Mouse (Mus musculus): Measurements from ENCODE around the gene Nr1i3. TPM values are rescaled to one million over a fixed set of nuclear protein-coding genes. Genes with fewer than 3 reads are reported as not detected.
A peak's percentile ranks its signal among the peaks of the same experiment; 100 is the strongest.

The Nr1i3 gene
- polyA plus RNA-seq, 1 experiment: not detected

GRCm38 (mm10) chr1:171250680-171251593 lies 37.2 kb downstream of the Nr1i3 start, which contains the start of gene Ndufs2:
Gene Ndufs2 (minus strand): TSS chr1:171251388.
- Histone ChIP-seq H3K9me3 (replicated peaks; ENCODE audit: control insufficient read depth, insufficient read depth, low read length, poor library complexity, severe bottlenecking) (no peaks in the 10 kb centered on the region), H3K27ac (ENCODE audit: insufficient read depth, low read length) (peak within 1 kb of the TSS; percentile 4; the same call in 1 of the 2 replicates), H3K4me3 (ENCODE audit: low read depth, low read length) (peak within 1 kb of the TSS; percentile 62), H3K36me3 (ENCODE audit: control insufficient read depth, insufficient read depth, low read length, poor library complexity, severe bottlenecking) (no peaks in the 10 kb centered on the region), H3K27me3 (ENCODE audit: control insufficient read depth, insufficient read depth, low read length, poor library complexity, severe bottlenecking) (no peaks in the 10 kb centered on the region), H3K4me1 (ENCODE audit: control insufficient read depth, insufficient read depth, low read length) (peaks cover 8% of the 10 kb centered on the region), H3K9ac (ENCODE audit: low read depth, poor library complexity, severe bottlenecking) (peak within 1 kb of the TSS; percentile 37)
- TF ChIP-seq POLR2A (IDR thresholded peaks at IDR 0.05; ENCODE audit: insufficient read depth, low read length) (no peak), EP300 (IDR thresholded peaks at IDR 0.05; ENCODE audit: insufficient read depth, low read depth, low read length) (no peak), CTCF (IDR thresholded peaks at IDR 0.05; ENCODE audit: low read depth, low read length) (no peak)

- H3K9ac ChIP-seq (ENCODE audit: low read depth, poor library complexity, severe bottlenecking): peak overlapping the region; percentile 37
- H3K27ac ChIP-seq (ENCODE audit: insufficient read depth, low read length): peak overlapping the region; percentile 4; the same call in 1 of the 2 replicates
- peak overlapping the region; percentile 62 for H3K4me3 ChIP-seq (ENCODE audit: low read depth, low read length)
- no peaks in the 10 kb centered on the region for H3K36me3 ChIP-seq (ENCODE audit: control insufficient read depth, insufficient read depth, low read length, poor library complexity, severe bottlenecking)
- no peak for TF ChIP-seq POLR2A (IDR thresholded peaks at IDR 0.05; ENCODE audit: insufficient read depth, low read length)
- no peak for TF ChIP-seq CTCF (IDR thresholded peaks at IDR 0.05; ENCODE audit: low read depth, low read length)
- TF ChIP-seq EP300 (IDR thresholded peaks at IDR 0.05; ENCODE audit: insufficient read depth, low read depth, low read length): no peak
- H3K9me3 ChIP-seq (replicated peaks; ENCODE audit: control insufficient read depth, insufficient read depth, low read length, poor library complexity, severe bottlenecking): no peaks in the 10 kb centered on the region
- H3K4me1 ChIP-seq (ENCODE audit: control insufficient read depth, insufficient read depth, low read length): peaks cover 8% of the 10 kb centered on the region
- H3K27me3 ChIP-seq (ENCODE audit: control insufficient read depth, insufficient read depth, low read length, poor library complexity, severe bottlenecking): no peaks in the 10 kb centered on the region
Measured at GRCm38 (mm10) chr1:171251594-171252324, 38.0 kb downstream of the Nr1i3 start.

GRCm38 (mm10) chr1:171252415-171252814 lies 38.6 kb downstream of the Nr1i3 start:
- no peaks in the 10 kb centered on the region for H3K27me3 ChIP-seq (ENCODE audit: control insufficient read depth, insufficient read depth, low read length, poor library complexity, severe bottlenecking)
- no peaks in the 10 kb centered on the region for H3K9me3 ChIP-seq (replicated peaks; ENCODE audit: control insufficient read depth, insufficient read depth, low read length, poor library complexity, severe bottlenecking)
- H3K27ac ChIP-seq (ENCODE audit: insufficient read depth, low read length): peak overlapping the region; percentile 4; the same call in 1 of the 2 replicates
- TF ChIP-seq CTCF (IDR thresholded peaks at IDR 0.05; ENCODE audit: low read depth, low read length): peak; percentile 34
- no peak for TF ChIP-seq EP300 (IDR thresholded peaks at IDR 0.05; ENCODE audit: insufficient read depth, low read depth, low read length)
- peak overlapping the region; percentile 4 for H3K4me3 ChIP-seq (ENCODE audit: low read depth, low read length)
- H3K4me1 ChIP-seq (ENCODE audit: control insufficient read depth, insufficient read depth, low read length): peaks cover 8% of the 10 kb centered on the region
- no peaks in the 10 kb centered on the region for H3K36me3 ChIP-seq (ENCODE audit: control insufficient read depth, insufficient read depth, low read length, poor library complexity, severe bottlenecking)
- H3K9ac ChIP-seq (ENCODE audit: low read depth, poor library complexity, severe bottlenecking): peak overlapping the region; percentile 37

- no peaks in the 10 kb centered on the region for H3K36me3 ChIP-seq (ENCODE audit: control insufficient read depth, insufficient read depth, low read length, poor library complexity, severe bottlenecking)
Measured at GRCm38 (mm10) chr1:171256095-171256818, 42.5 kb downstream of the Nr1i3 start.

GRCm38 (mm10) chr1:171256937-171257548 lies 43.3 kb downstream of the Nr1i3 start:
- Histone ChIP-seq H3K27ac (ENCODE audit: insufficient read depth, low read length) (no peak overlapping the region), H3K4me3 (ENCODE audit: low read depth, low read length) (no peak overlapping the region), H3K9me3 (replicated peaks; ENCODE audit: control insufficient read depth, insufficient read depth, low read length, poor library complexity, severe bottlenecking) (no peaks in the 10 kb centered on the region), H3K36me3 (ENCODE audit: control insufficient read depth, insufficient read depth, low read length, poor library complexity, severe bottlenecking) (no peaks in the 10 kb centered on the region), H3K9ac (ENCODE audit: low read depth, poor library complexity, severe bottlenecking) (no peak overlapping the region), H3K4me1 (ENCODE audit: control insufficient read depth, insufficient read depth, low read length) (no peaks in the 10 kb centered on the region), H3K27me3 (ENCODE audit: control insufficient read depth, insufficient read depth, low read length, poor library complexity, severe bottlenecking) (no peaks in the 10 kb centered on the region)
- no peak for TF ChIP-seq EP300 (IDR thresholded peaks at IDR 0.05; ENCODE audit: insufficient read depth, low read depth, low read length)
- TF ChIP-seq CTCF (IDR thresholded peaks at IDR 0.05; ENCODE audit: low read depth, low read length): peak; percentile 58

More at GRCm38 (mm10) chr1:171256095-171256818, 42.5 kb downstream of the Nr1i3 start:
- no peaks in the 10 kb centered on the region for H3K4me1 ChIP-seq (ENCODE audit: control insufficient read depth, insufficient read depth, low read length)
- no peaks in the 10 kb centered on the region for H3K9me3 ChIP-seq (replicated peaks; ENCODE audit: control insufficient read depth, insufficient read depth, low read length, poor library complexity, severe bottlenecking)
- H3K4me3 ChIP-seq (ENCODE audit: low read depth, low read length): no peak overlapping the region
- no peaks in the 10 kb centered on the region for H3K27me3 ChIP-seq (ENCODE audit: control insufficient read depth, insufficient read depth, low read length, poor library complexity, severe bottlenecking)
- TF ChIP-seq CTCF (IDR thresholded peaks at IDR 0.05; ENCODE audit: low read depth, low read length) (peak; percentile 2), POLR2A (IDR thresholded peaks at IDR 0.05; ENCODE audit: insufficient read depth, low read length) (no peak)
- no peak overlapping the region for H3K9ac ChIP-seq (ENCODE audit: low read depth, poor library complexity, severe bottlenecking)
- H3K27ac ChIP-seq (ENCODE audit: insufficient read depth, low read length): no peak overlapping the region
